Mouse (Mus musculus) splenic B cell, adult 2 months (primary cell): ENCODE measurements around the gene Dynll1.

ENCODE experiments used
- DNase-seq: peaks from one replicate; pipeline ENCODE4 v3.0.0-alpha.2; 2011; ENCODE audit warnings: low read depth, low spot score
- H3K27me3 ChIP-seq: 2 replicates; pipeline ENCODE4 v1.6.1; 2012; ENCODE audit warnings: mild to moderate bottlenecking, low read length, moderate library complexity, mixed read lengths; ENCODE audit not compliant: control insufficient read depth, poor library complexity, insufficient read depth, severe bottlenecking
- H3K36me3 ChIP-seq: 2 replicates; pipeline ENCODE4 v1.6.1; 2012; ENCODE audit warnings: mild to moderate bottlenecking, low read length, moderate library complexity, mixed read lengths; ENCODE audit not compliant: control insufficient read depth, poor library complexity, insufficient read depth, severe bottlenecking

Dynll1 gene

DNA sequence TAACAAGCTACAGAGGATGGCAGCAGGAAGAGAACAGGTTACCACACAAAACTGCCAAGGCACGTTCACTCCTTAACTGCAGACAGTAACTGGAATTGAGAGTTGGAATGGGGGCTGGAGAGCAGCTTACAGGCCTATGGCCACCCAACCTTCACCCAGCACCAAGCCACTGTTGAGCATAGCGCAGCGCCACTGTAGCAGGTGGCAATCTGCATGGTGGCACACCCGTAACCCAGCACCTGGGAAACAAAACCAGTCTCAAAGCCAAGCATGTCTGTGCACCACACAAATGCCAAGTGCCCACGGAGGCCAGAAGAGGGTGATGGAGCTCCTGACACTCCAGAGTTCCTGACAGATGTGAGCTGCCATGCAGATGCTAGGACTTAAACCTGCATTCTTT is 34.5 kb downstream of the Dynll1 start:
- H3K27me3 ChIP-seq, result no peaks in the 10 kb centered on the region
- DNase-seq, result no peak
- H3K36me3 ChIP-seq, result no peaks in the 10 kb centered on the region; the same call in 1 of the 2 replicates

DNA sequence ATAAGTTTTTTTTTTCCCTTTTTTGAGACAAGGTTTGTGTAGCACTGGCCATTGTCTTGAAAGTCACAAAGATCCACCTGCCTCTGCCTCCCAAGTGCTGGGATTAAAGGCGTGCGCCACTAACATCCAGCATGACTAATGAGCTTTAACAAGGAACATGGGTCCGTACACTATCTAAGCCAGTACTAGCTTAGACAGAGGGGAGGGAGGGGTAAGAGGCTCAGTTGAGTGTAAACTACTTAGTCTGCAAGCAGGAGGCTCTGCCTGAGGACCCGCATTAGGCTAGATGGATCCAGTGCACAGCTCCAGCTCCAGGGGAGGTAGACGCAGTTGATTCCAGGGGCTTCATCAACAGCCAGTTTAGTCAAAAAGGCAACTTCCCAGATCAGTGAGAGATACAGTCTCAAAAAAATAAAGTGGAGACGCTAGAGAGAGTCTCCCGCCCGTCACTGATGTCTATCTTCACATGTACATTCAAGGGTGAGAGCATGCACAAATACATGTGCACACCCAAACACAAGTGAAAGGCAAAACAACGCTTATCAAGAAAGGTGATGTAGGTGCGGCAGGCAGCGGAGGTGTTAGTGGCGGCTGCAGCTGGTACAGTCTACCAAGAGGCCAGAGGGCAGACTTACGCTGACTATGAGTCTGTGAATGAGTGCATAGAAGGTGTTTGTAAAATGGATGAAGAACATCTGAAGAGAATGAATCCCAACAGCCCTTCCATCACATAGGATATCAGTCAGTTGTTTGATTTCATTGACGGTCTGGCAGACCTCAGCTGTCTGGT is 38.1 kb downstream of the Dynll1 start:
- DNase-seq, result no peak
- Histone ChIP-seq H3K36me3 (peaks cover 11% of the 10 kb centered on the region), H3K27me3 (no peaks in the 10 kb centered on the region)

DNA sequence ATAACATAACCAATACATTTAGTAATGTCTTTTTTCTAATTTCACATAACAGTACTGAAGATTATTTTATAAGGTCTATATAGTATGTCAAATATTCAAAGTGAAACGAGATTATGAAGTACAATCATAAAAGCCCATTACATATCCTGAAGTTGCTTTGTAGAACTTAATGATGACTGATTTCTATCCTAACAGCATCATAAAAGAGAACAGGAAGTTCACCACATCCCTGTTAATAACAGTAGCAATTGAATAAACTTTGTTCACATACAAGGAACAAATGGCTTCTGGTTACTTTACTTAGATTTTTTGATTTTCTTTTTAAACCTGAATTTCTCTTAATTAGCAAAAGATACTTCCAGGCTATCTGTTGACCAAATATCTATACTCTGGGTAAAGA is 38.9 kb downstream of the Dynll1 start:
- H3K27me3 ChIP-seq, result no peaks in the 10 kb centered on the region
- no peak for DNase-seq
- peaks cover 17% of the 10 kb centered on the region for H3K36me3 ChIP-seq

DNA sequence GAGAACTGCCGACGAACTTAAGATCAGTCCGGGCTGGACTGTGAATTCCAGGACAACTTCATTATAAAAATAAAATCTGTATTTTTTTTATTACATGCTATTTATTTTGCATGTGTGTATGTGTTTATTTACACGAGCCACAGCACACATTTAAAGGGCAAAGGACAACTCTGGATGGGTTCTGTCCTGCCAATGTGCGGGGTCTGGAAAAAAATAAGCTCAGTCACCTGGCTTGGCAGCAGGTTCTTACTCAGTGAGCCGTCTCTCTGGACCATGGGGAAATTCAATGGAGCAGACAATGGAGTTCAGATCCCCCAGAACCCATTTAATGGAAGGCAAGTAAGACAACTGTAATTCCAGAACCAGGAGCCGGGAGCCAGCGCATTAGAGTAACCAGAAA is 39.7 kb downstream of the Dynll1 start:
- DNase-seq, result no peak
- no peaks in the 10 kb centered on the region for H3K27me3 ChIP-seq
- H3K36me3 ChIP-seq, result peaks cover 18% of the 10 kb centered on the region

DNA sequence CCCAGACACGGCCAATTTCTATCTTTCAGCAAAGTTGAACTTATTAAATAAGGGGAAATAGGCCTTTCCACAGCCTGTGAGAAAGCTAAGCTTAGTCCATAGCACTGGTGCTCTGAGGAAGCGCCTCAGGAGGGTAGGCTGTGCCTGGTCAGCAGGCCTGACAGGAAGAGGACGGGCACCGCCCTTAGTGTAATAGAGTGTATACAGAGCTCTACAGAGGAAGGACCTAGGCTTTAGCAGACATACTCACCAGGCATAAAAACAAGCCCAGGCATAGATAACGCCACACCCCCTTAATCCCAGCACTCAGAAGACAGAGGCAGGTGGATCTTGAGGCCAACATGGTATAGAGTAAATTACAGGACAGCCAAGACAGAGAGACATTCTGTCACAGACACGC is 40.4 kb downstream of the Dynll1 start:
- DNase-seq, result no peak
- peaks cover 20% of the 10 kb centered on the region for H3K36me3 ChIP-seq
- H3K27me3 ChIP-seq, result no peaks in the 10 kb centered on the region

DNA sequence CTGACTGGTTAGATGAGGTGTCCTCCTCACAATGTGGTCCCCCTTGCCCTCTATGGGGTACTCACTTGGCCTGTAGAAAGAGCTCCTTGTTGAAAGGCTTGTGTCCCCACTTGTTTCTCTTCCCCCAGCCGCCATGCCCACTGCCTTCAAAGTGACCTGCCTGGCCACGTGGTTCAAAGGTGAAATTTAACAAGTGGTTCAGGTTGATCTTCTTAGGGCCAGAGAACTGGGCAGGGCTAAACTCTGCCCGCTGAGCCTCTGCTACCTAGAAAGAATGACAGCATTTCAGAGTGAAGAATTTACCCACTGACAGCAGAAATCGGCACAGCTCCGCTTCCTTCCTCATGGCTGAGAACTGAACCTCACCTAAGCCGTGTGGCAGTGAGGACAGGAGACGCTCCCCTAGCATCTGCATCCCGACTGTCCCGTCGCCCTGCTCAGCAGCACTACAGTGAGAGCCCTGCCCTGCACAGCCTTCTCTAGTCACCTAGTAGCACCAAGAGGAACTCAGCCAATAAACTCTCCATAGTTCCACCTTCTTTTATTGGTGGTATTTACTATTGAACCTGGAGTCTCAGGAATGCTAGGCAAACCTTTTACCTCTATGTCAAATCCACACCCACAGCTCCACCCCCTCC is 43.8 kb downstream of the Dynll1 start:
- Histone ChIP-seq H3K27me3 (no peaks in the 10 kb centered on the region), H3K36me3 (peaks cover 20% of the 10 kb centered on the region)
- no peak for DNase-seq

DNA sequence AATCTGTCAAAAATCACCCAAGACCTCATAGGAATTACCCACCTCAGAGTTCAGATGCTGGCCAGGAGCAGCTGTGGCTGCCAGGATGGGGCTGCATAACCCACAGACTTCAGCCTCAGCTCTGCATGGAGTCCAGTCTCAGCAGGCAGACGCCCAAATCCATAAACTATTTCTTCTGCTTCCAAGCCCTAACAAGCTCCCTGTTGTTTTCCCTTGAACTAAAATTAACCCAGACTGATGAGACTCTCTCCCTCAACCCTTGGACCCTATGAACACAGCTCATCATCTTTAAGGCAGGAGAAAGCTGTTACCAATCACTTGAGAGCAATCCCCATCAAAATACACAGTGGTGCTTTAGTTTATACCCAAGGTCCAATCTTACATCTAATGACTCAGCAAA is 45.3 kb downstream of the Dynll1 start:
- peaks cover 21% of the 10 kb centered on the region for H3K36me3 ChIP-seq
- no peak for DNase-seq

More for the DNA sequence above, 45.3 kb downstream of the Dynll1 start:
- no peaks in the 10 kb centered on the region for H3K27me3 ChIP-seq
